Mouse (Mus musculus): Measurements from ENCODE around the gene Ttbk1.

Gene Ttbk1

DNA sequence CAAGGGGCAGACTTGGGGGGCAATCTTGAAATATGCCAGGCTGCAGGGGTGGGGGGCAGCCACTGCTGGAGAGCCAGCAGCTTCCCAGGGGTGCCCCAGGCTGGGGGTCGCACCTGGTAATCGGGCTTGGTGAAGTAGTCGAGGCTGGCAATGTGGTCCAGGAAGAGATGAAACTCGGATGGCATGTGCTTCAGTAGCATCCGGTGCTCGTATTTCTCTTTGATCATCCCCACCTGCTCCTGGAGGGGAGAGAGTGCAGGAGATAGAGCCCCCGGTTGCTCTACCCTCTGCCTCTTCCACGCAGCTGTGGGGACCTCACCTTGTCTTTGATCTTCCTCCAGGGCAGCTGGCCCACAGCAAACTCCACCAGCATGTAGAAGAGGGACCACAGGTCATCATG lies 10.9 kb downstream of the Ttbk1 start:
- no peak for DNase-seq

DNA sequence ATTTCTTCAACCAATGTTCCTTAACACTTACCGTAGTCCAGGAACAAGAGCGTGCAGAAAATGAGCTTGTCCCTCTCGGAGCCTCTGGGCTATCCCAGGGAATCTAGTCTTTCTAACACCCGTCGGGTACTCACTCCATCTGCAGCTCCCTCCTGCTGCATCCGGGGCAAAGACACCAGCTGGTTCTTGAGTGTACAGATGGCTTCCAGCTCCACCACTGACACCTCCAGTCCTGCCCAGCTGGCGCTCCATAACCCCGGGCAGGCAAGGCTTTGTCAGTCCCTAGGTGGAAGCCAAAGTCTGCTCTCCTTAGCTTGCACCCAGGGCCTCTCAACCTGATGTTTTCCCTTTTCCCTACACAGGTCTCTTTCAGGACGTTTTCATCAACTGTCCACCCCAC lies 19.6 kb downstream of the Ttbk1 start:
- no peak for DNase-seq

DNA sequence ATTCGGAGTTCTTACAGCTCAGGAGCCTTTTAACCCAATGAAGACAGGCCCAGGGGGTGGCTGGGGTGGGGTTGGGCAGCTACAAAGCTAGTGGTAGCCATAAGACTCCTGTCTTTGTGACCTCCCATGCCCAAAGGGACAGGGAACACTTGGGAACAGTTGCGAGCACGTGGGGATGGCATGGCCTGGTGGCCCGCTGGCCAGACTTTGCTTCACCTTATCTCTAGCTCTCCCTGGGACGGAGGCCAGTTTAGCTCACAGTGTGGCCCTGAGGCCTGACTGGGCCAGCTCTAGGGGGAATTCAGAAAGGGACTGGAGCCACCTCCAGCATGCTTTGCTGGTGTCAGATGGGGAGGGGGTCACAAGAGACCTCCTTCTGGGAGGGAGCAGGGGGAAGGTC lies 25.2 kb downstream of the Ttbk1 start:
- DNase-seq: no peak

GRCm38 (mm10) chr17:46461347-46461746 lies 26.1 kb downstream of the Ttbk1 start:
- DNase-seq: no peak

- no peak for DNase-seq
These were observed 26.8 kb downstream of the Ttbk1 start for GRCm38 (mm10) chr17:46460673-46461072.

DNA sequence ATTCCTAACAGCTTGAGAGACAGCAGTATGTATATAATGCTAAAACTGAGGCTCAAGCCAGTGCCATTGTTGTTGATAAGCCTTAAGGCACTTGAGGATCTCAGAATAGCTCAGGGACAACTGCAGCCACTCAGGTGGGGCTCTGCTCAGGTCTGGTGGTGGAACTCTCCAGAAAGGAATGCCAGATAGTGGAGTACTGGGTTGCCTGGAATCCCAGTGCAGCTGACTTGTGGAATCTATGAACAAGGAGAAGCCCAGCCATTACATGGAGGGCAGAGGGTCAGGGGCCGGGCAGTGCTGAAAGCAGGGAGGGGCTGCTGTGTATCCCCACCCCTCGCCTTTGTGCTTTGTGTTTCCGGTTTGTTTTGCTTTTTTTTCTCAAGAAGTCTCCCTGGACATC lies 29.0 kb downstream of the Ttbk1 start:
- no peak for DNase-seq

- DNase-seq: no peak
These were observed 29.7 kb downstream of the Ttbk1 start for GRCm38 (mm10) chr17:46457791-46458190.

GRCm38 (mm10) chr17:46455110-46455691 lies 32.3 kb downstream of the Ttbk1 start:
- no peak for DNase-seq

DNA sequence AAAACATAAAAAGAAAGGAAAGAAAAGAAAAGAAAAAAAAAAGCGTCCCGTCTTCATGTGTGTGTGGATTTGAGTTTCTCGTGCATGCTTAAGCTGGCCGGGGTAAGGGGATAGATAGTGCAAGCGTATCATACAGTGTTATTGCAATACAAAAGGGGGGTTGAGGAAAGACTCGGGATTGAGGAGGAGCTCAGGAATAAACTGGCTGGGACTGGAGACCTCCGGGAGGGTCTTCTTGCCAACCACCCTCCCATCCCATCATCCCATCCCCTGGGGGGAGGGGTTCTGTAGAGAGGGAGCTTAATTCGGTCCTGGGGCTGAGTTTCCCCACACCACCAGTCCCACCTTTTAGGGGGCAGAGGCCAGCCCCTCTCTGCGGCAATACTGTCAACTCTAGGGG lies 32.9 kb downstream of the Ttbk1 start:
- no peak for DNase-seq

GRCm38 (mm10) chr17:46453970-46454411 lies 33.5 kb downstream of the Ttbk1 start:
- DNase-seq: no peak

DNA sequence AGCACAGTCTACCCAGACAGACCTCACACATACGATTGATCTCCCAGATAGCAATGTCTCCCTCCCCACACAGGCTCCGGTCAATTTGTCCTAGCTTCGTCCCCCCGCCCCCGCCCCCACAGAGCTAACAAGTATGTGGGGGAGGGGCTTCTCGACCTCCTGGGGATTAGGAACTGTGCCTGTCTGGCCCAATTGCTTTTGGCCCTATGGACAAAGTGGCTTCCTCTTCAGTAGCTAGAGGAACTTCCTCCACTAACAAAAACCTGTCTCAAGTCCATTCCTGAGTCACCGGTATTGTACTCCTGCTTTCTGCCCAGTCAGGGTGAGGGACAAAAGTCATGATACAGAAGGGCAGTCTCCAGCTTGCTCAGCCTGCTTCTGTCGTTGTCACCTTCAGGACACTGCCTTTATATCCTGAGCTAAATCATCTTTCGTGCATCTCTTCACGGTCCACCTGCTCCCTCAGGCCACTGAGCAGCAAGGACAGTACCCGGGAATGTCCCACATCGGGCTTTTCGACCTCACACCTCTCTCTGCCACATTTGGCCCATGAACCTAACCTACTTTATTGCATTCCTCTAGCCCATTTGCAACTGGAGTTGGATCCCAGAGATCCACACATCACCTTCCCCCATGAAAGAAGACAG lies 34.0 kb downstream of the Ttbk1 start:
- no peak for DNase-seq

DNA sequence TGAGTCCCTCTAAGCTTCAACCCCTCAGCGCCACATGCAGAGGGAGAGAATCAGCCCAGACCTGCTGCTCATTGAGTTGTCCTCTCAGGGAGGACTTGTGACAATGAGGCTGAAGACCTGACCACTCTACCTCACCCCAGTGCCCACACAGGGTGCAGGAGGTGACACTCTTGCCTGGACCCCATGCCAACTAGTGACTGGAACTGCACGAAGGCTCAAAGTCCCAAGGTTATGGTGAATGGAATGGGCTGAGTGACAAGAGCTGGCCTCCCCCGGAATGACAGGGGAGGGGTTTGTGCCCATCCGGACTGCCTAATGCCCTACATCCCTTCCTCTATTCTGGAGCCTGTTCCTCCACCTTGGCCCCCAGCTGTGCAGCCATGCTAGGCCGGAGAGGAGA lies 34.8 kb downstream of the Ttbk1 start:
- no peak for DNase-seq

- DNase-seq: no peak
These were observed 41.2 kb downstream of the Ttbk1 start for GRCm38 (mm10) chr17:46446264-46446663.

DNA sequence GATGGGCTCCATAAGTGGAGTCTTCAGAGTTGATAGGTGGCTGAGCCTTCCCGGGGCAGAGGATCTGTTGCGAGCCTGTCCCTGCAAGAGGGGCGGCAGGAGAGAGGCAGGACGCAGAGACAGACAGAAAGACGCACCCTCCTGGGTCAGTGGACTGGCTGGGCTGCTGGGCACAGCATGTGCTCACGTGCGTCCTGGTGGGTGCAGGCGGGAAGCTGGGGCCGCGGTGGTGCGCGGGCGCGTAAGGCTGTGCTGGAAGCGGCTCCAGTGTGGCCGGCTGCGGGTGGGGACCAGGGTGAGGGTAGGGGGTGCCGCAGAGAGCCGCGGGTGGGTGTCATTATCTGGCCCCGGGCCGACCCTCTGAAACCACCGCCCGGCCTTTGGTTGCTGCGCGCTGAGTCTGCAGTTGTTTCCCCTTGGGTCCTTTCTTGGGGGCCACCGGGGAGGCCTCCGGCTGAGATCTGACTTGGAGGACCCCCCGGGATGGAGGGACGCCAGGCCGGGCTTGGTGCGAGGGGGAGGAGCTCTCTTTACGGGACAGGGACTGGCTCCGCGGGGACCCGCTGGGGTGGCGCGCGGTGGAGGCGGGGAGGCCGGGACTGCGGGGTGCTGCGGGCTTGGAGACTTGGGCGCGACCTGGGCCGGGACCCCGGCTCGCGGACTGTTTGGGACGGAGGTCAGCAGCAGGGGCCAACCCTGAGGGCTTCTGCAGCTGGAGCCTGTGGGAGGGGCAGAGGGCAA lies 42.5 kb downstream of the Ttbk1 start:
- no peak for DNase-seq

- no peak for DNase-seq
These were observed 48.3 kb downstream of the Ttbk1 start for GRCm38 (mm10) chr17:46439176-46439575.

GRCm38 (mm10) chr17:46438298-46438873 lies 49.1 kb downstream of the Ttbk1 start, which contains the start of gene Slc22a7:
Gene Slc22a7, minus strand, starts transcription at chr17:46438457.
- DNase-seq: no peak

- DNase-seq: no peak
These were observed 50.7 kb downstream of the Ttbk1 start for GRCm38 (mm10) chr17:46436672-46437366.

GRCm38 (mm10) chr17:46433627-46434026 lies 53.8 kb downstream of the Ttbk1 start:
- no peak for DNase-seq

- no peak for DNase-seq
These were observed 58.6 kb downstream of the Ttbk1 start, which contains the start of gene Crip3 for GRCm38 (mm10) chr17:46428761-46429414. Gene Crip3, plus strand, starts transcription at chr17:46428926.

DNA sequence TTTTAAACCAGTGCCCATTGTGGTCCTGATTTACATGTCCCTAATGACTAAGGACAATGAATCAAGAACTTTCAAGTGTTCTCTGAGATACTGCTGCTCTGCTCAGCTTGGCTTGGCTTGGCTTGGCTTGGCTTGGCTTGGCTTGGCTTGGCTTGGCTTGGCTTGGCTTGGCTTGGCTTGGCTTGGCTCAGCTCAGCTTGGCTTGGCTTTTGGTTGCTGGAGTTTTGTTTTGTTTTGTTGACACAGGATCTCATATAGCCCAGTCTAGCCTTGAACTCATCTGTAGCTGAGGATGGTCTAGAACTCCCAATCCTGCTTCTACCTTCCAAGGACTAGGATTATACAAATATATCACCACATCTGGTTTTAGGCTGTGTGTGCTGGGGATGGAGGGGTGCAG lies 61.0 kb downstream of the Ttbk1 start:
- no peak for DNase-seq

GRCm38 (mm10) chr17:46419717-46420116 lies 67.8 kb downstream of the Ttbk1 start:
- no peak for DNase-seq

- DNase-seq: no peak
These were observed 68.8 kb downstream of the Ttbk1 start for GRCm38 (mm10) chr17:46418628-46419027.

GRCm38 (mm10) chr17:46408478-46408877 lies 79.0 kb downstream of the Ttbk1 start:
- no peak for DNase-seq

Measured in right cerebral cortex, adult 18-20 months (tissue).